Mouse (Mus musculus) ovary, adult 2 months (tissue): ENCODE results near the gene Rab9b. TPM values are rescaled to one million over a fixed set of nuclear protein-coding genes. Genes with fewer than 3 reads are reported as not detected.

Source experiments
- polyA plus RNA-seq: library from polyadenylated mRNA; depleted of rRNA; stranded (reverse); fragments of >200 nt; gene quantifications from 2 replicates; pipeline ENCODE4 v1.2.3, GENCODE M21; 2012; rRNA removed

The Rab9b gene
- not detected in 2 replicates for polyA plus RNA-seq

GRCm38 (mm10) chrX:136868061-136869040 is at the start of gene Rab9b:
Gene Rab9b, minus strand, starts transcription at chrX:136868755.

GRCm38 (mm10) chrX:136822371-136822770 is 46.2 kb downstream of the Rab9b start, which contains the start of gene Plp1:
Gene Plp1, plus strand, starts transcription at chrX:136822671.

Other genes with a start within 250 kb of the Rab9b start
- 1.8 and 1.9 TPM in 2 replicates for gene Tceal1, start 160.8 kb downstream of the Rab9b start, polyA plus RNA-seq
- gene Morf4l2, start 125.1 kb downstream of the Rab9b start, polyA plus RNA-seq = 30.6 and 33.0 TPM in 2 replicates
- gene Glra4, start 88.6 kb downstream of the Rab9b start, polyA plus RNA-seq = not detected in 2 replicates
- 8.0 and 9.6 TPM in 2 replicates for gene Plp1, start 46.1 kb downstream of the Rab9b start, polyA plus RNA-seq
- not detected in 2 replicates for gene H2bfm, start 58.6 kb upstream of the Rab9b start, polyA plus RNA-seq
- not detected in 2 replicates for gene Tmsb15b2, start 106.7 kb upstream of the Rab9b start, polyA plus RNA-seq
- 0.42 and 1.2 TPM in 2 replicates for gene Tmsb15l, start 108.1 kb upstream of the Rab9b start, polyA plus RNA-seq
- gene Tmsb15b1, start 108.1 kb upstream of the Rab9b start, polyA plus RNA-seq = not detected in 2 replicates
- gene Zcchc18, start 124.4 kb upstream of the Rab9b start, polyA plus RNA-seq = 2.1 and 2.3 TPM in 2 replicates
- gene Slc25a53, start 169.5 kb upstream of the Rab9b start, polyA plus RNA-seq = 2.9 and 4.2 TPM in 2 replicates
- gene Fam199x, start 180.8 kb upstream of the Rab9b start, polyA plus RNA-seq = 0.94 and 1.5 TPM in 2 replicates